Mouse (Mus musculus): ENCODE results near the gene Ropn1. TPM values are rescaled to one million over a fixed set of nuclear protein-coding genes. Genes with fewer than 3 reads are reported as not detected.
"Not testable (repeated sequence)": the region's sequence is repeated elsewhere in the genome, so short reads cannot be mapped to it uniquely, and the experiment has no call there.

Gene Ropn1
- not detected for total RNA-seq (2022)

DNA sequence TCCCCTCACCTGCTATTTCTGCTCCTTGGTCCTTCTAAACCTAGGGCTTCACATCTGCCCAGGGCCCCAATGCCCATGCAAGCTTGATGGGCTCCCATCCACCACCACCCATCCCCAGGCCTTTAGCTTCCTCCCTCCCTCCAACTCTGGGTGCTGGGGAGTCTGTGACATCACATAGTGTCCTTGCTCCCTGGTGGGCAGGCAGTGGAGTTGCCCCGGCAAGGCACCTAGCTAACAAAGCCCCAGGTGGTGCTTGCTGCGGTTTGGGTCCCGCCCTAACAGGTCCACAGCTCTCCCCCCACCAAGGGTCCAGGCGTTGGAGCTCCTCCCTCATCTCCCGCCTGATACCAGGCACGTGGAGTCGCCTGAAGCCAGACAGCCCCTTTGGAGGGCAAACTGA is at the start of gene Ropn1:
Ropn1 (plus strand) TSS at position 301 of the 400 bp plus-strand sequence.
- no peak for DNase-seq (ENCODE audit: low spot score in 2 of 2)

DNA sequence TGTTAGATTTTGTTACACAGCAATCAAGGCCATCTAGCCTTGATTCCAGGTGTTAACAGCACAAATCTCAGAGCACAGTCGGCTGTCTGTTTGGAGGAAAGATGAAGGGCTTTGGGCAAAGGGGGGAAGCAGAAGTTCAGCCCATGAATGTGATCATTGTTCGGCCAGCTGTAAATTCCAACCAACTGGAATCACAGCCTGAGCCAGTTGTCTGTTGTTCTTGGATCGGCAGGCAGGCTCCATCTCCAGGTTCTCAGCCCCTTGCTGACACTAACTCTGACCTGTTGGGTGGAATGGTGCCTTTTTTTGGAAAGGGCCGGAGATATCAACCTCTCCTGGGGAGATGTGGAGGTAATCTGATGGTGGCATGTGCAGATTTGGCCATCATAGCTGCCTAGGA is 47.8 kb upstream of the Ropn1 start:
- no peak for DNase-seq (ENCODE audit: low spot score in 2 of 2)

DNA sequence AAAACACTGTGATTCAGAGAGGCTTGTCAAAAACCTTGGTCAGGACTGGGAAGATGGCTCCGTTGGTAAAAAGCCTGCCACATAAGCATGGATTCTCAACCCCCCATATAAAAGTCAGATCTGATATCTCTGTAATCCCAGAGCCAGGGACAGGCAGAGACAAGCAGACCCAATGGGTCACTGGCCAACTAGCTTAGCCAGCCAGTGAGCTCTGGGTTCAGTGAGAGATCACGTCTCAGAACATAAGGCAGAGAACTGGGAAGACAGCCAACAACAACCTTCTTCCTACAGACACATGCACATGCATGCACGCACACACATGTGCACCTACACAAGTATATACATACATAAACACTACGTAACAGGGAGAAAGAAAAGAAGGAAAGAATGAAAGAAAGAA is 46.6 kb upstream of the Ropn1 start:
- no peak for DNase-seq (ENCODE audit: low spot score in 2 of 2)

DNA sequence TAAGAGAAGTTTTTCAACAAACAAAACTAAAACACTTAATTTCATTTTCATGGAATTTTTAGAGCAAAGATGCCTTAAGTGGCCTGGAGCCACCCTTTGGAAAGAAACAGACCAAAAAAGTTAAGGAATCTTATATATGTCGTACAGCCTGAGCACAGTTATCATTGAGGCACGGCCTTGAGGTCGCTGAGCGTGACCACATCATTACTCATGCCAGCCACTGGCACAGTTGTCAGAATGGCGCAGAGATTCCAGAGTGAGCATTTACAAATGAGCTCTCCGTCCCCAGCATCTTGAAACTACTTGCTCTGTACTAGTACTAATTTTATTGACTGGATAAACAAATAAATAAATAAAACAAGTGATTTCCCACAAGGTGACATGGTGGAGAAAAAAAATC is 45.9 kb upstream of the Ropn1 start:
- DNase-seq (ENCODE audit: low spot score in 2 of 2) = no peak

DNA sequence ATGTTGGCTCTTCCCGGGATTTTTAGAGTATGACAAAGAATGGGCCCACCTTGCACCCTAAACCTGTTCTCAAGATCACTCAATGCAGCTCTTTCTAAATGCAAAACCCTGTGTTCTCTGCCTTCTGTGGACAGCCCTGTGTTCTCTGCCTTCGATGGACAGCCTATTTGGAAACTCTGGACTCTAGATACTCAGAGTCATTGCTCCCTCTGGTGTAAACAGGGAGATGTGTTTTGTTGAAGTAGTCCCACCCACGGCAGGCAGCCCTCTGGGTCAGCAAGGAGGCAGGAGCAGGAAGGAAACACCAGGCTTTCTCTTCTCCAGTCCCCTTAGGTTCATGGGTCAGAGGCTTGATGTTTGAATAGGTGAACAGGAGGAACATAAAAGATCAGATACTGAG is 44.0 kb upstream of the Ropn1 start:
- DNase-seq (ENCODE audit: low spot score in 2 of 2) = no peak

DNA sequence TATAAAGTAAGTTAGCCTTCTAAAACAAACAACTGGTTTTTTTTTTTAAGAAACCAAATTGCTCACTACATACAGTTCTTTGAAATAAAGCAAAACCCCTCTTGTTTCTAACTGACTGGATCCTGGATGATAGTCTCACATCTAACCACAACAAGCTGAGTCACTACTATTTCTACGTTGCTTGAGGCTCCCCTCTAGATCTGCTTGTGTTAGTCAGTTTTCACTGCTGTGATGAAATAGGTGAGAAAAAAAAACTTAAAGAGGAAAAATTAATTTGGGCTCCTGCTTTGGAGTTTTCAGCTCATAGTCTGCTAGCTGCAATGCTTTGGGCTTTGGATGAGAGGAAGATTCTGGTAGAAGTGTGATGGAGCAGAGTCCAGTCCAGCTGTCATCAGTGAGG is 39.6 kb upstream of the Ropn1 start:
- no peak for DNase-seq (ENCODE audit: low spot score in 2 of 2)

DNA sequence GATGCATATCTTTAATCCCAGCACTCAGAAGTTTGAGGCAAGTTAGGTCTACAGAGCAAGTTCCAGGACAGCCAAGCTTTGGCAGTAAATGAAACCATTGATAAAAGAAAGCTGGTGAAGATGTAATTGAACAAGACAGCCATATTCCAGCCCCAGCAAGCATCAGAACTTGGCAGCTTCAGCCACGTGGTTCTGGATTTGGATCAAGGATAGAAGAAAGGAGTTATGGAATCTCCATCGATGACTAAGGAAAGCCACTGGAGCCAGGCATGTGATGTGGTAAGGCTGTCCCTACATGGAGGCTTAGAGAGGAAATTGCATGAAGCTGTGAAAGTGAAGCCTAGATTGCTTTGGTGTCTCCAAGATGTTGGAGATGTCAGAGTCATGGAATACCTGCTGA is 35.7 kb upstream of the Ropn1 start:
- no peak for DNase-seq (ENCODE audit: low spot score in 2 of 2)

DNA sequence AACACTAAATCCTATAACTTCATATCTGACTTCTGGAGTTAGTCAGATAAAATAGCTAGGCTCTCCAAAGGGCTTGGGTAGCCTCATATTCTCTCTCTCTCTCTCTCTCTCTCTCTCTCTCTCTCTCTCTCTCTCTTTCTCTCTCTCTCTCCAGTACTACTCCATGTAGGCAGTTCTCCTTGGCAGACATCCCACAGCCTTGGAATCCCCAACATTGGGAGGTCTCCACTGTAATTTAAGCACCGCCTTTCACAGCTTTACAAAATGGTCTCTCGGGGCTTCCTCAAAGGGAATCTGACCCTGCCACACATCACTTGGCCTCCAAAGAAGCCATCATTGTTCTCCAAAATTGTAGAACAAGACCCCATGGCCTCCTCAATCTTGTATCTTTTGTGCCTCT is 22.1 kb upstream of the Ropn1 start:
- no peak for DNase-seq (ENCODE audit: low spot score in 2 of 2)

DNA sequence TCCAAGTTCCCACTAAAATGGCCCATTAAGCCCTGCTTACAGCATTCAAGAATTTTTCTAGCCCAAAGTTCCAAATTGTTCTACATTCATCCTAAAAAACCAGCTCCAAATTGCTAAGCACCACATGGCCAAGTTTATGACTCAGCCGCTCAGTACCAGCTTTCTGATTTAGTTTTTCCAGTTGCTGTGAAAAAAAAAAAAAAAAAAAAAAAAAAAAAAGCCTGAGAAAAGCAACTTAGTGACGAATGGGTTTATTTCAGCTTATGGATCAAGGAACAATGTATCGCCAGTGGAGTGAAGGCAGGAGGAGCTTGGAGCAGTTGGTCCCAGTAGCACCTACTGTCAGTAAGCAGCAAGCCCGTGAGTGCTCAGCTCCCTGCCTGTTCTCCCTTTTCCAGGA is 21.3 kb upstream of the Ropn1 start:
- peak in 1 of 2 experiments; percentile 66 for DNase-seq (ENCODE audit: low spot score in 2 of 2)

DNA sequence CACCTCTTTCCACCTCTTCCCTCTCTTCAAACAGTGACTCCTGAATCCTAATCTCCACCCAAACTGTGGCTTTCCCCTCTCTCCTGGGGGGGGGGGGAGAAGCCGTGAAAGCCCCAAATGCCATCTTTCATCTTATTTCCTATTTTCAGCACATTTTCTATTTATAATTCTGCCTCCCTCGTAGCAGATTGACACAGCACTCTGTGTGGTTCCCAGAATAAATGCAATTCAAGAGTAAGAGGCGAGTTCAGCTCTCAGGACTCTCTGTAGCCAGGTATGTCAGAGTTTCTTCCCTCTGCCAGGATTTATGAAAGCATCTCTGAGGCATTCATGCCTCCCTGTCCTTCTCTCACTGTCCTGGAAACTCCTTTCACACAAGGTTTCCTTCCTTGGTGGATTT is 14.2 kb upstream of the Ropn1 start:
- no peak for DNase-seq (ENCODE audit: low spot score in 2 of 2)

DNA sequence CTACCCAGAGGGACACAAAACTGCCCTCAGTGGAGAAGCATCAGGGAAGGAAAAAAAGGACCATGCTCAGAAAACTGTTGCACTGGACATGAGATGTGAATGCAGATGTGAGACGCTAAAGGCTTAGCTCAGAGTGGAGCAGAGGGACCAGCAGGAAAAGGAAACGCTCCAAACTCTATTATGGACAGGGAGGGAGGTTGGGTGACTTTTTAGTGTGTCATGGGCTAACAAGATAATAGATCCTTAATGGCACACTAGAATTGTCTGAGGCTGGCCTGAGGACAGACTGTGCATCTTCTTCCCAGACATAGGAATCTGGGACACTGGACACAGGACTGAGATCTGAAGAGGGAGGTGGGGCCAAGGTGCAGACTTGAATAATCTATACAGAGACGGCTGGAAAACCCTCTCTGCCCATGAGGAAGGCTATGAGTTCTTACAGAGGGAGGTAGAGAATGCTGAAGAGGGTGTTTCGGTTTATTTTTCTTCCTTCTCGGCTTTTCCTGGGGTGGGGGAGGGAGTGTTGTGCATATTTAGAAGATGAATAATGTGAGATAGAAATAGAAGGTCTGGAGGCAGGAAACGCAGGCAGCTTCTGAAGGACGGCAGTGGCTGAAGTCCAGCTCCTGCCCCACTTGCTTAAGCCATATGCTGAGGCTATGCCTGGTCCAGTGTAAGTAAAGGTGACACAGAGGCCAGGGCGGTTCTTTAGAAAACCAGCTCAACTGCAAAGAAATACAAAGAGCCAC is 6.0 kb upstream of the Ropn1 start:
- peak in 1 of 2 experiments; percentile 77 for DNase-seq (ENCODE audit: low spot score in 2 of 2)

DNA sequence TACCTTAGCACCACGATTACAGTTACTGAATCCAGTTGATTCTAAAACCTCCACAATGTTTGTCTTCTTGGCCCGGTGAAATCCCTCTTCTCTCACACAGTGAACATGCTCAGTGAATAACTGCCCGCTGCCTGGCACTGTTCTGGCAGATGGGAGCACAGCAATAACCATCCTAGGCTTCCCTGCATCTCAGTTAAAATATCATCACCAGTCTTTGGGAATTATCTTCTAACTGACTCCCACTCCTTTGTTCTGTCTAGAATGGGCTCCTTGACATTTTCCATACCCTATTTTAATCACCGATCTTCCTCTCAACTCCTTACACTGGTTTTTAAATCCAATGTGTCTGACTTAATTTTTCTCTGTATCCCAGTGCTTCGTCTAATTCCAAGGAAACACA is 3.3 kb downstream of the Ropn1 start:
- no peak for DNase-seq (ENCODE audit: low spot score in 2 of 2)

DNA sequence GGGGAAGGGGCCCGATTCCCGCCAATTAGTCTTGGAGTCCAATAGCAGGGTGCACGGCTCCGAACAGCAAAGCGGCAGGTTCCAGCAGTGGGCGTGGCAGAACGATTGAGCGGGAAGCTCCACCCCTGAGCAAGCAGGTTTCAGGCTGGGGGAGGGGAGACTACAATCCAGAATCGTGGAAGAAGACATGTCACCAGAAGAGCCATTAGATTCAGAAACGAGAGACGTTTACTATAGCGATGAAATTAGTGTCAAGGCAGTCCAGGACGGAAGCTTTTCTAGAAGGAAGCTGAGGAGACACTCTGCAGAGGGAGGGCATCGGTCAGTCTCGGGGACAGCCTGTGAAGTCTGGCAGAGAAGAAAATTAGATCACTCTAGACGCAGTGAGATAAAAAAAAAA is 7.8 kb downstream of the Ropn1 start:
- DNase-seq (ENCODE audit: low spot score in 2 of 2) = not testable (repeated sequence)

DNA sequence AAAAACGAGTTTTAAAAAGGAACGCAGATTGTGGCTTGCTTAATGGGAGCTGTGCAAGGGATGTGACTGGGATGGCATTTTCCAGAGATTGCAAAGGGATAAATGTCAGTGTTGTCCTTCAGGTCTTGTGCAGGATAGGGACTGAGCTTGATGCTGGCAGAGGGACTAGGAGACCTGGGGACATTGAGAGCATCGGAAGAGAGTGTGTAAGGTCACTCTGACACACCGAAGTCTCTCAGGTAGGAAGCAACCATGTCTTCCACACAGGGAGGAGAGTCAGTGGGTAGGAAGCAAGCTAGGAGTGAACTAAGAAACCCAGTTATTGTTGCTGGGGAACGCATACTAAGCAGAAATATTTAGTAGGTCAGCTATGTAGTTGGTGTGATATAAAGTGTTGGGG is 8.3 kb downstream of the Ropn1 start:
- DNase-seq (ENCODE audit: low spot score in 2 of 2) = no peak

DNA sequence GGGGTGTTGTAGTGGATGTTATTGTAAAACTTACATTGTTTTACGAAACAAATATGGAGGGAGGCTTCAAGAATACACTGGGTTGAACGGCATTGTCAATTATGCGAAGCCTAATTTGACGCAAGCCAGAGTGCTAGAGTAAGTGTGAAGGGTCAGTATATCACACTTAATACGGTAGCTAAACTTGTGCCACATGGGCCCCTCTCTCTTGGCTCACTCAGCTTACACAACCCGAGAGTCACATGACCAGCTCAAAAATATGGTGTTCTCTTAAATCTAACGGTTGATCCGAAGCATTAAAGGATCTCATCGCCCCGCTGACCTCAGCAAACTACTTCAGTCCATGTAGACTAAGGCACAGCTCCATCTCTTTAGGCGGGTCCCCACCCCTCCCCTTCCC is 8.7 kb downstream of the Ropn1 start:
- DNase-seq (ENCODE audit: low spot score in 2 of 2) = no peak

DNA sequence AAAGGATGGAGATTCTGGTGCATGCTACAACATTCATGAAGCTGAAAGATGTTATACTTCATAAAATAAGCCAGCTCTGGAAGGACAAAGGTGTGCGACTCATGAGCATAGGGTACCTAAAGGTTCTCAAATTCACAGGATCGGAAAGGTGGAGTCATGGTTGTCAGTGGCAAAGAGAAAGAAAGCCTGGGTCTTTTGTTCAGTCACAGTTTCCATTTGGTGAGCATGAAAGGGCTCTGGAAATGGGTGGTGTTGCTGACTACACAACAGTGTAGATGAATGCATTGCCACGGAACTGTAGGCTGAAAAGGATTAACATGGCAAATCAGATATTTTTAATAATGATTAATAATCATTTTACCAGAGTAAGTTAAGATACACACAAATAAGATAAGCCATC is 14.8 kb downstream of the Ropn1 start:
- DNase-seq (ENCODE audit: low spot score in 2 of 2) = no peak

DNA sequence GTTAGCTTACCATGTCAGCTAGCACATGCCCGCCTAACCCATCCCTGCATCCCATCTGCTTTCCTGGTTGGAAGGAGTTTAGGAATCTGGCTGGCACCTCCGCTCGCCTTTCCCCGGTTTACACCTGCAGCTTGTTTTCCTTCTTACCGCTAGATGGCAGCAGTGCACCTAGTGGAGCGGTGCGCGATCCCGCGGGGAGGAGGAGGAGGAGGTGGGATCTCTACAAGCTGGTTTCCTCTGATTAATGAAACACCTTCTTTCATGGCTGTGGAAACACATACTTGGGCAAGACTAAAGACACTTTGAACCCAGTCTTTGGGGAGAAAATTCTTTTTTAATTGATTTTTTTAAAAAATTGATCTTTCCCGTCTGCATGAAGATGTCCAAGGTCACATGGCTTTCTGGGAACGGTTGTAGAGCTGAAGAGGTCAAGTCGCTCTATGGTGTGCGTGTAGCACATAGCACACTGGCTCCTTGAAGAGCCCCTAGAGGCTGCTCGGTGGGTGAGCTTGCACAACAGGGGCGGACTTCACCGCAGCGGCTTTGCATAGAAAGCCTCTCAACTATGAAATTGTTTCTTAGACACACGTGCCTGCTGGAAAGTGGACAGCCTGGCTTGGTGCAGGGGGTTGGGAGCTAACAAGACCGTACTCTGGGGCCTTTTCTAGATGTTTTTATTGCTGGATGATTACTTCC is 17.5 kb downstream of the Ropn1 start:
- DNase-seq (ENCODE audit: low spot score in 2 of 2) = peak; percentile 33 to 53

DNA sequence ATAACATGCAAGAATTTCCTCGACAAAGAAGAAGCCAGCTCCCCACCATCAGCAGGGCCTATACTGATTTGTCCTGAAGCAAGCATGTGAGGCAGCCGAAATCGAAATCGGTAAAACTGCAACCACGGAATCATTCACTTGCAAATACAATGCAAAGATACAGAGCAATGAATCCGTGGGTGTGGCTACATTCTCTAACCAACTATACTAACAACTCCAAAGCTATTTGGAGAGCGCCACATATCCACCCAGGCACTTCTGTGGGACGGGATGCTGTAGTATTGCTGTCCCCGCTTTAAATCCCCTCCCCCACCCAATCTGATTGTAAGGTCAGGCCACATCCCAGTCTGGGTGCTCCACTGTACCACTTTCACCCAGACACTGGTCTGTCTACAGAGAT is 18.6 kb downstream of the Ropn1 start:
- no peak for DNase-seq (ENCODE audit: low spot score in 2 of 2)

DNA sequence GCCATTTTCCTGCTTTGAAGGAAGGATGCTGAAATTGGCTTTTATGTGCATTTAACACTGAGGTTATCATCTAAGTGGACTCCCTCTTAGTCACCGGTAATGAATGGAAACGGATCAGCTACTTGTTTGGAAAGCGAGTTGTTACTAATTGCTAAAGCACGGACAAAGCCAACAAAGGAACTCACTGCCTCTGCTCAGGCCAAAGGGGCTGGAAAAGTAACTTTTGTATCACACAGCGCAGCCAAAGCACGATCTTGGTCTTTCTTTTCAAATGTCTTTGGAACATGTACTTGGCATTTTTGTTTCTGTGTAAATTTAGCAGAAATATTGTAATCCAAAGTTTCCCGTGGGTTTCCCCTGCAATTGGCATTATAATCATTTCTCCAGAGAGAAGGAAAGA is 22.2 kb downstream of the Ropn1 start:
- DNase-seq (ENCODE audit: low spot score in 2 of 2) = no peak

DNA sequence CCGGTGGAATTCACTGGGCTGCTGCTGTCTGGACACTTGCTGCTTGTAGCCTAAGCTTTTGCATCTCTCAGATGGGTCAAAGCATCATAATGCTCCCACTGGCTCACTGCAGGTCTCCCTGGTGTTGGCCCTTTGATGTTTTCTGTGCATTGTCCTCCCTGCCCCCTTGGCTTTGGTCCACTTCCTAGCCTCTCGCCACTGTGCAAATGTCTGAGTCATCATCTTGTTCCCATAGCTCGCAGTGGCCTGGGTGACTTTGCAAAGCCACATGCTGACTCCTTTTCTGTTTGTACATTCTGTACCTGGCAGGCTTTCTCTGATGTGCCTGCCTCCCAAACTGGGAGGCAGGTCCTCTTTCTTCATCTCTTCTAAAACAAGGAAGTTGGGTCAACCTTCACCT is 23.1 kb downstream of the Ropn1 start:
- DNase-seq (ENCODE audit: low spot score in 2 of 2) = no peak

DNA sequence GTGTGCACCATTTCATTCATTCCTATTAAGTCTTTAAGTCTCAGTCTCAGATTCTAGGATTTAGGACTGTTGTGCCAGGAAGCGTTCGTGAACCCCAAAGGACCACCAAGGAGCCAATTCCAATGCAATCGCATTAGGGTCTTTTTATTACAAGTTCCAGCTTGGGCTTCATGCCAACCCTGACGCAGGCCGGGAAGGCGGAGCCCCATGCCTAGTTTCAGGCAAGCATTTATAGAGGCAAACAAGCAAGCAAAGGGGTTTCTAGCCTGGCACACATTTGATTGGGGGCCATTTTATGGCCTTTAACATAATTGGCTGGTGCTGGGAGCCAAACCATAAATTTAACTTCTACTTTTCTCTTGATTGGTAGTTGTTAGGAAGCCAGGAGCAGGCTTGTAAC is 24.6 kb downstream of the Ropn1 start:
- DNase-seq (ENCODE audit: low spot score in 2 of 2) = no peak

DNA sequence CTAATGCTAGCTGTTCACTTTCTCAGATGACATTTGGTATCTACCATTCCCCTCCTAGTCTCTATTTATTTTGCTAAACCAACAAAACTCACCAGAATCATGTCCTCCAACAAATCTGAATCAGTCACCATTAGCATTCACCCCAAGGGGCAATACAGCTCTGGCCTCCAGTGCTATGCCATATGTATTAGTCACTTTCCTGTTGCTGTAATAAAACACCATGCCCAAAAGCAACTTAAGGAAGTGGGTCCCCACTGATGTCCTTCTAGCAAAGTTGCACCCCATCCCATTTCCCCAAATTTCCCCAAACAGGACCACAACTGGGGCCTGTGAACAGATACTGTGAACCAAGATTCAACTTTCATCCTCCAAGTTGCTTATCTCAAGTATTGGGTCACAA is 32.1 kb downstream of the Ropn1 start:
- DNase-seq (ENCODE audit: low spot score in 2 of 2) = no peak

DNA sequence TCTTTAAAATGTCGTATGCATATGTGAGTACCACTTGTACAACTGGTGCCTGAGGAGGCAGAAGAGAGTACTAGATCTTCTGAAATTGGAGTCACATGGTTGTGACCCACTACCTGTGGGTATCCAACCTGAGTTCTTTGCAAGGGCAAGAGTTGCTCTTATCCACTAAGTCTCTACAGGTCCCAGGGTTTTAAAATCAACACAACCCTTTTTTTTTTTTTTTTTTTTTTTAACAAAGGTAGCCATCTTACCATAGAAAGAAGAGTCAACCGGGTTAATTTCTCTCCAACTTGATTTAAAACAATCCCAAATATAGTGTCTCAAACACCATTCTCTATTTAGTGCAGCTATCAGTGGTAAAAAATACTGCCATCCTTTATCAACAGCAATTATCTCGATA is 40.2 kb downstream of the Ropn1 start:
- DNase-seq (ENCODE audit: low spot score in 2 of 2) = no peak
